Mouse (Mus musculus) embryonic fibroblast, embryonic 13.5 days (primary cell): ENCODE results near the gene Il2ra.

Experiments used
- CTCF ChIP-seq: IDR thresholded peaks from 2 replicates; pipeline ENCODE4 v1.5.1; 2011; ENCODE audit warnings: mild to moderate bottlenecking, control low read depth, low read length, moderate library complexity, borderline replicate concordance; ENCODE audit not compliant: insufficient read depth
- POLR2A ChIP-seq: IDR thresholded peaks from 2 replicates; pipeline ENCODE4 v1.6.1; 2011; ENCODE audit warnings: low read depth, mild to moderate bottlenecking, control low read depth, low read length, moderate library complexity

- TF ChIP-seq CTCF = no peak
- no peak for TF ChIP-seq POLR2A
Observed at GRCm38 (mm10) chr2:11654990-11655931, 12.7 kb downstream of the Il2ra start.
